Mouse (Mus musculus) natural killer cell, adult 2 months (primary cell): Measurements from ENCODE around the gene Rexo1.

Source experiments
- DNase-seq, 2 experiments: peaks; one replicate each; pipeline ENCODE4 v3.0.0; 2022; ENCODE audit warnings: low spot score in 2 of 2

The Rexo1 gene

DNA sequence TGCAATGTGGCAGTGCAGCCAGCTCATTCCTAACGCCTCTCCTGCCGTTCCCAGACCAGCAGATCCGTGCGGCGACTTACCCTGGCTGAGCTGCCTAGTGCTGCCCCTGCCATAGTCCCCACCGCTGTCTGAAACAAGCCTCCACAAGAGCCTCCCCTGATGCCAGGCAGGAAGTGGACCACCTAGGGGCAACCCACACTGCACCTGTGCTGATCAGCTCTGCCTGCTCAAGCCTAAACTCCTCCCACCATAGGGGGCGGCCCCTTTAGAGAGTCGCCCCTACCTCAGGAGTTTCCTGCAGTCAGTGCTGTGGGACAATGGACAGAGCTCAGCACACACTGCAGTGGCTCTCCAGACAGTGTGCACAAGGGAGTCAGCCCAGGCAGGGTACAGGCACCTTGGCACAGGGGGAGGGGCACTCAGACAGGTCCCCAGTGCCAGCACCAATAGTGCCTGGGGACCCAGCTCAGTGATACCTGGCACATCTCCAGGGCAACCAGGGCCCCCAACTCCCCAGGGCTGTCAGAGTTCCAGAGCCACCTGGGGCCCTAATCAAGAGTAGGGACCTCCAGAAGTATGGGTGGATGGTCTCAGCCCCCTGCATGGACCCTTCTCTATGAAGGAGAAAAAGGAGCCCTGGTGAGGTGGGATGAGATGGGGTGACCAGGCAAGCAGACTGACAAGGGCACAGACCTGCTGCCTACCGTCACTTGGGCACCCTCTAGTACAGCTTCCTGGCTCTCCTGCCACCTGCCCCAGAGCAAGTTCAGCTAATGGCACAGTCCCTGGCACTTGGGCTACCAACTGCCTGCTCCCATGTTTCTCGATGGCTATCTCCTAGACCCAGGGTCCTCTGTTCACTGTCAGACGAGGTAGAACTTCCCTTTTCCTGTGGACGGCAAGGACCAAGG lies 23.5 kb upstream of the Rexo1 start:
- no peak for DNase-seq

GRCm38 (mm10) chr10:80584045-80584488 lies 22.7 kb upstream of the Rexo1 start:
- DNase-seq = no peak

- no peak for DNase-seq
These were observed 21.7 kb upstream of the Rexo1 start for GRCm38 (mm10) chr10:80583047-80583446.

GRCm38 (mm10) chr10:80578911-80579310 lies 17.6 kb upstream of the Rexo1 start:
- peak; percentile 63 to 85 for DNase-seq

- DNase-seq = peak; percentile 82 to 87
These were observed 16.9 kb upstream of the Rexo1 start for GRCm38 (mm10) chr10:80578131-80578750.

DNA sequence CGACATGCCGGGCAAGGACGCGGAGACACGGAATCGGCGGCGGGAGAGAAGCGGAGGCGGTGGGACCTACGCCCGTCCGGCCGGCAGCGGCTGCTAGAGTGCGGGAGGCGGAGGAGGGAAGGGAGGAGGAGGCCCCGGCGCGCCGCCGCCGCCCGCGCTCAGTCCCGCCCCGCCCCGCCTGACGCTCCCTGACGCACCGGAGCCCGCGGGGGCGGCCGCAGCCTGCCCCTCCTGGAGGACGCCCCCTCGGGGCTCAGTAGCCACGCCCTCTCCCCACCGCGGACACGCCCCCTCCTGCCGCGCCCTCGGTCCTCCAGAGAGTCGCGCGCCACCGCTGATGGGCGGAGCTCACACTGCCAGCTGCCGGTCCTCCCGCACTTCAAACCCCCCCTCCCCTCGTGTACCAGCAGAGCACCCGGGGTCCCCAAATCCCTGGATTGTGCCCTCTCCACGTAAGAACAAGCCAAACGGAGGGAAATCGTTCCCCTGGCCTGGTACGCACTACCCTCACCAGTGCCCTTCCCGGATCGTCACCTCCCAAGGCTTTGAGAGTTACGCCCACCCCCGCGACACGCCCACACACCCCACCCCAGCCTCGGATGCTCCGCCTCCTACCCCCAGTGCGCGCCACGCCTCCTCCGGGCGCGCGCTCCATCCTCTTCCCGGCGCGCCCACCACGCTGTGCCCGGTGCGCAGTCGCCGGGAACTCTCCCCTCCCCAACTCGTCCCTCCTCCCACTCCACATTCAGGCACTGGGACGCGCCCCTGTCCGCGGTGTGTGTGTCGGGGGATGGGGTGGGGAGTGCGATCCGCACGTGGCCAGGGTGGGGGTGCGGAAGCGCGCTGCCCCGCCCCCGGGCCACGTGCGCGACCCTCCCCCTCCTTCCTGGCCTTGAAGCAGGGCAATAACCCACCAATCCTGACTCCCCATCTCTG lies 16.1 kb upstream of the Rexo1 start, which contains the start of gene Klf16:
Klf16 (minus strand) TSS at position 127 of the 936 bp plus-strand sequence.
- DNase-seq = peak; percentile 99

DNA sequence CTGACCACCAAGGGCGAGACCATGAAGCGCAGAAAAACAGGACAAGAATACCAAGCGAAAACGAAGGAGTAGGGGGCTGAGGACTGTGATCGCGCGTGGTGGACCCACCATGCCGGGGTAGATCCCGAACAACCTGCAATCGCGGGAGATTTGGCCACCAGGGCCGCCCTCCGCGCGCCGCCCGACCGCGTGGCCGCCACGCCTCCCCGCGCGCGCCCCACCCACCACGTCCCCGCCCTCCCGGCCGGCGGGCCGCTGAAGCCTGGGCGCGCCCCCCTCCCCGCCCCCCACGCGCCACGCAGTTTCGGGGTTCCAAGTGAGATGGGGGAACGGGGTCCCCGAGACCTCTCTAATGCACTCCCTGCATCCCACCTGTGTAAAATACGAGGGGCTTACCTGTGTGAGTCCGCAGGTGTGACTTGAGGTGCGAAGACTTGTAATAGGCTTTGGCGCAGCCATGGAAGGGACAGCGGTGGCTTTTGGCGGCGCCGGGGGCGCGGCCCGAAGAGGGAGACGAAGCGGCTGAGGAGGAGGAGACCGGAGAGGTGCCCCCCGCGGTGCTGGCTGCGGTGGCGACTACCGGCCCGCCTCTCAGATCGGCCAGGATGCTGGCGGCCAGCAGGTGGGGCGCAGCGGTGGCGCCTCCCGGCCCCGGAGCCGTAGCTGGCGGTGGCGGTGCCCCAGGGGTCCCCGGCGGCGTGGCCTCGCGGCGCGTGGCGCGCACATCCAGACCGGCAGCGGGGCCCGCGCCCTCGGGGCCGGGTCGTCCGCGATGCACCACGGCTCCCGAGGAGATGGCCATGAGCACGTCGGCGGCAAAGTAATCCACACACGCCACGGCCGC lies 15.2 kb upstream of the Rexo1 start:
- DNase-seq = peak; percentile 50 to 64

- no peak for DNase-seq
These were observed 14.6 kb upstream of the Rexo1 start for GRCm38 (mm10) chr10:80575925-80576324.

- no peak for DNase-seq
These were observed 13.5 kb upstream of the Rexo1 start for GRCm38 (mm10) chr10:80574896-80575295.

DNA sequence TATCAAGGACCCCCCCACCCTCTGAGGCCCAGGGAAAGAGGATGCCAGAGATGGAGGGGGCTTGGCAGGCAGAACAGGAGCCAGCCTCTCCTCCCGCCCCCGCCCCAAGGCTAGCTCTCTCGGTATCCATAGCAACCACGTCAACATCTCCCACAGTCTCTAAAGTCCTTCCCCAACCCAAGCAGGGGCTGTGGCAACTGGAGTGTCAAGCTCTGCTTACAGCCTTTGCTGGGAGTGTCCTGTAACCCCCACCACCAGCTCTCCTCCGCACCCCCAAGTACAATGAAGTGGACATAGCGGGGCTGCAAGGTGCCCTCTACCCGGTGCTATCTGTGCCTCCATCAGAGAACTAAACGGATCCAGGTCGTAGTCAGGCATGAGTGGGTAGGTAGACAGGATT lies 12.6 kb upstream of the Rexo1 start:
- DNase-seq = no peak

DNA sequence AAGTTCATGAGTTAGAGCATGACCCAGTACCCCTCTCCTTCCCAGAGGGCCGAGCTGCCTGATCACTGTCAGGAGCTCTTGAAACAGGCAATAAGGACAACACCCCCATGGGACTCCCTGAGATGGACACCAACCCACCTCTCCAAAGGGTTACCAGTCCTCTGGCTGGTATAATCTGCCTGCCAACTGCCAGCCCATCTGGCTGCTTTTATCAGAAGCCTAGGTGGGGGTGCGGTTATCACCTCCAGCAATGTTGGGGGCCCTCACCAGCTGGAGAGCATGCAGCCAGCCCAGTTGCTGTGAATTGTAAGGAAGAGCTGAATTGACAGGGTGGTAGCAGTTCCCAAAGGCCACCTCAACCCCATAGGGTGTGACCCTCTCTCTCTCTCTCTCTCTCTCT lies 11.1 kb upstream of the Rexo1 start:
- DNase-seq = no peak

GRCm38 (mm10) chr10:80570871-80571836 lies 9.8 kb upstream of the Rexo1 start:
- DNase-seq = peak in 1 of 2 experiments; percentile 35

DNA sequence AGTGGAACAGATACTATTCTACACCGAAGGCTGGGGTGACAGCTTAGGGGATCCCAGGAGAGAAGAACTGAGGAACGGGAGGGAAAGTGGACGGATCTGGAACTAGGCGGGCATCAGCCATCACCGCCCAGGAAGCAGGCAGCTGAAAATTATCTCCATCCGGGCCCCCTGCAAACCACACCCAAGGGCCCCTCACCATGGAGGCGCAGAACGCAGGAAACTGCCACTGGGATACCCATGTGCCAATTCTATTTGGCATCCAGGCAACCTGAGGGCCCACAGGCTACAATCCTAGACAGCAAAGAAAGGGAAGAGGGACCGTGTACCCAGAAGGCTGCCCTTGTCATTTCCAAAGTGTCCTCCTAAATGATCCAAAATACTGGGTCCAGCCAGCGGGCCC lies 9.1 kb upstream of the Rexo1 start:
- no peak for DNase-seq

- DNase-seq = peak; percentile 49 to 68
These were observed 8.3 kb upstream of the Rexo1 start for GRCm38 (mm10) chr10:80569664-80570066.

- DNase-seq = no peak
These were observed 7.5 kb upstream of the Rexo1 start for GRCm38 (mm10) chr10:80568876-80569275.

DNA sequence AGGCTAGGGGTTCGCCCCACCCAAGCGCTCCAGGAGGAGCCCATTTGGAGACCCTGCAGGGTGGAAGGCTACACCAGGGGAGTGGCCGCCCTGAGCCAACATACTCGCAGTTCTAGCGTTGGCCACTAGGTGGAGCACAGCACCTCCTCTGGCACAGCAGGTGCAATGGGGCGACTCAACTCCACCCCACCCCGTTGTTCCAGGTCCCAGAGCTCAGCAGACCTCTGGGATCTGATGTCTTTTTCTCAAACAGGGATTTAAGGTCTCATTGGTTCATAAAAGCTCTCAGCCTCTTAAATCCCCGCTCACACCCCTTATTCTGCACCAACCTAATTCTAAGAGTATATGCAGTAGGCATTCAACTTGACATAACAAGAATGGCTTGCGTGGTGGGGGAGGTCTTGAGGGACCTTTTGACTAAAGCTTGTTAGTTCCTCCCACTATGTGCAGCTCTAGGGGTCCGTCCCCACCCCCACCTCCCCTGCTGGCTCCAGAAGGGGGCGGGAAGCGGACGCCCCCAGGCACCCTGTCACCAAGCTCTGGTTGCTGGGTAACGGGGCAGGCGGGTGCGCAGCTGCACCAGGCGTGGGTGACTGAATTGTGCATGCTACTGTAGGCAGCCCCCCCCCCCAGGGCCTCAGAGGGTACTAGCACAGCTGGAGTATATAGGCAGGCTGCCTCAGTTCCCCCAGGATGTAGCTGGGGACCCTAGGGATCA lies 5.2 kb upstream of the Rexo1 start:
- DNase-seq = peak; percentile 76 to 87

- no peak for DNase-seq
These were observed 739 bp downstream of the Rexo1 start for GRCm38 (mm10) chr10:80560621-80561020.

- no peak for DNase-seq
These were observed 1.9 kb downstream of the Rexo1 start for GRCm38 (mm10) chr10:80559431-80559830.
